Mouse (Mus musculus): ENCODE results near the gene Mrpl38.
A peak's percentile ranks its signal among the peaks of the same experiment; 100 is the strongest.
"Not testable (repeated sequence)": the region's sequence is repeated elsewhere in the genome, so short reads cannot be mapped to it uniquely, and the experiment has no call there.

Gene Mrpl38

DNA sequence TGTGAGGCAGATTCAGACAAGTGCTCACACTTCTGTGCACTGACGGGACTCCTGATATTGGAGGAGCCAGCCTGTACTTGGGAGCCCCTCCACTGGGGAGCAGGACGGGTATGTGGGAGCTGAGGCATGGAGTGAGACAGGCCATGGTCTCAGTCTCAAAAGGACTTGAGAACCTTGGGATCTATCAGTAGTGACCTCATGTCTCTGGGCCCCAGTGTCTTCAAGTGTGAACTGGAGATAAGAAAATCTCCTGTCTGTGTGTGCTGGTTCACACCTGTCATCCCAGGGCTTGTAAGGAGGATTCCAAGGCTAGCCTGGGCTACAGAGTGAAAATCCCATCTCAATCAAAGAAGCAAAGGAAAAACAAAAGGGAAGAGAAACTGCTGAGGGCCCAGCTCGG lies 4.8 kb upstream of the Mrpl38 start:
- DNase-seq, result no peak

DNA sequence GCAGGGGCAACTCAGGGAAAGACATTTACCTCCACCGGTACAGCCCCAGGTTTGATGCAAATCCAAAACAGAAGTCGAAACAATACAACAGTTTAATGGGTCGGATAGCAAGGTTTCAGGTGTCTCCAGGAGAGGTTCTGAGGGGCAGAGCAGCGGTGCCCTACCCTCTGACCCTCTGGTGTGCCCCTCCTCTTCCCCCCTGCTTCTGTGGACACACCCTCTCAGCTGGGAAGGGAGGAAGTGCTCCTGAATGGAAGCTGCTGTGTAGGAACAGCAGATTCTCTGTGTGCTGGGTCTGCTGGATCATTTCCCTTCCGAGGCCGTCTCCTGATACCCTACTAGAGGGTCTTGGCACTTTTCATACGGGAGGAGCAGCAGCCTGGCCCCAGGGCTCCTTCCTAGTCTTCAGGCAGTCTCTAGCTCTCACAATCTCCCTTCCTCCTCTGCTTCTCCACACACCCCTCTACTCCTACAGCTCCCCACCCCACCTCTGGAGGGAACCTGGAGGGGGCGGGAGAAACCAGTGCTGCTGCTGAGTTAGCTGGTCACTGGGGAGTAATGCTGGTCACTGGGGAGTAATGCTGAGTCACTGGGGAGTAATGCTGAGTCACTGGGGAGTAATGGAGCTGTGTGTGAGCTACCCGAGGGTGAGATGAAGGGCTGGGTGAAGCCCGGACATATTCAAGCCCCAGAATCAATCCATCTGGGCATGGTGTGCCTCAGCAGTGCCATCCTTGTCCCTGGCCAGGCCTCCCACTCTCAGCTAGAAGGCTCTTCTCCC lies 3.7 kb upstream of the Mrpl38 start:
- DNase-seq, result no peak

DNA sequence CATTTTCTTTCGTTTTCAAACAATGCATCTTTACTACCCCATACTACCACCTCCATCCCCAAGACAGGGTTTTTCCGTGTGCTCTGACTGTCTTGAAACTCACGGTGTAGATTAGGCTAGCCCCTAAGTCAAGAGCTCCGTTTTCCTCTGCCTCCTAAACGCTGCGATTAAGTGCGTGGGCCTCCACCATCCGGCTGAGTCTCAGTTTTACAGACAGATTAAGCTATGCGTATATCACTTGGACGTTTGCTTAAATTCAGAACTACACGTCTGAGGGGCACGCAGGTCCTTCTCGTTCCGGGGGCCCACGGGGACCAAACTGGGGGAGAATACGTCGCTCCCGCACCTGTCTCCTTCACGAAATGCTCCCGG lies 586 bp downstream of the Mrpl38 start:
- DNase-seq, result no peak

- DNase-seq, result no peak
These were observed 4.5 kb downstream of the Mrpl38 start for GRCm38 (mm10) chr11:116134171-116134570.

DNA sequence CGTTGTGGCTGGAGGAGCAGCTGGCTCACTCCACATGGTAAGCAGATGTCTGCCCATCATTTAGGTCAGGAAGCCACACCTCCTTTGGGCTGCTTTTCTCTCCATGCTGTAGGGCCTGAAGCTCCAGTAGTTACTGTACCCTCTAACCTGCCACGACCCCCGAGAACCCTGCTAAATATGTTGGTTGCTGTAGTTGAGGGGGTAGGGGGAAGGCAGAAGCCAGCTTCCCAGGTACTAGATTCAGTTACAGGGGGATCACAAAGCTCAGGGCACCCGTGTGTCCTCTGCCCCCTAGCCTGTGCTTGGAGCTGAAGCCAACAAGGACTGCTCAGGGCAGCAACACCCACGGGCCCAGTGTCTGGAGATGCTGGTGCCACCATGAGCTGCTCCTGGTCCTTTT lies 5.2 kb downstream of the Mrpl38 start:
- no peak for DNase-seq

- DNase-seq, result peak in 1 of 2 experiments; percentile 46
These were observed 6.0 kb downstream of the Mrpl38 start for GRCm38 (mm10) chr11:116132366-116133333.

- no peak for DNase-seq
These were observed 7.1 kb downstream of the Mrpl38 start for GRCm38 (mm10) chr11:116131349-116132170.

DNA sequence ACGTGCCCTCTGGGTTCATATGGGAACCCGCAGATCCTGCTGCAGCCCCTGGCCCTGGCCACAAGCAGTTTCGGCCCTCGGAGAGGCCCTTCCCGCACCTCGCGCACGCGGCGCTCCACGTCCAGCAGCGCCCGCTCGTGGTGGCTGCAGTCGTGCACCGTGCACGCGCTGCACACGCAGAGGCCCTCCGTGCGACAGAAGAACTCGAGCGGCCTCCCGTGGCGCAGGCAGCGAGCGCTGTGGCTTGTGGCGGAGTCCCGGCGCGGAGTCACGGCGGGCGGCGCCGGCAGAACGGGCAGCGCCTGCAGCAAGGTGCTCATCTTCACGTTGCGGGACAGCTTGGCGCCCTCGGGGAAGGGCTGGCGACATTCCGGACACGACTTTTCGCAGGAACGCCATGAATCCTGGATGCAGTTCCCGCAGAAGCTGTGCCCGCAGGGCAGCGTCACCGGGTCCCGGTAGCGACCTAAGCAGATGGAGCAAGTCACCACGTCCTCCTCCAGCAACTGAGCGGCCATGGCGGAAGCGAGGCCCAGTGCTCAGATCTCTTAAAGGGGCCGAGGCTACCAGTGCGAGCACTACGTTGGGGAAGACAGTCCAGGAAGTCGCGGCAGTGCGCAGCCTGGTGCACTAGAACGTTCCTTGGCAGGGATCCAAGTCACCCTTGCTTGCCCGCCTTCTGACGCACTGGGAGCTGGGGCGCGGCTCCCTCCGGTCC lies 8.0 kb downstream of the Mrpl38 start, which contains the start of gene Trim65:
Gene Trim65, minus strand, starts transcription at position 641 of the 718 bp plus-strand sequence.
- DNase-seq, result peak; percentile 88 to 90

- no peak for DNase-seq
These were observed 8.6 kb downstream of the Mrpl38 start for GRCm38 (mm10) chr11:116129993-116130487.

DNA sequence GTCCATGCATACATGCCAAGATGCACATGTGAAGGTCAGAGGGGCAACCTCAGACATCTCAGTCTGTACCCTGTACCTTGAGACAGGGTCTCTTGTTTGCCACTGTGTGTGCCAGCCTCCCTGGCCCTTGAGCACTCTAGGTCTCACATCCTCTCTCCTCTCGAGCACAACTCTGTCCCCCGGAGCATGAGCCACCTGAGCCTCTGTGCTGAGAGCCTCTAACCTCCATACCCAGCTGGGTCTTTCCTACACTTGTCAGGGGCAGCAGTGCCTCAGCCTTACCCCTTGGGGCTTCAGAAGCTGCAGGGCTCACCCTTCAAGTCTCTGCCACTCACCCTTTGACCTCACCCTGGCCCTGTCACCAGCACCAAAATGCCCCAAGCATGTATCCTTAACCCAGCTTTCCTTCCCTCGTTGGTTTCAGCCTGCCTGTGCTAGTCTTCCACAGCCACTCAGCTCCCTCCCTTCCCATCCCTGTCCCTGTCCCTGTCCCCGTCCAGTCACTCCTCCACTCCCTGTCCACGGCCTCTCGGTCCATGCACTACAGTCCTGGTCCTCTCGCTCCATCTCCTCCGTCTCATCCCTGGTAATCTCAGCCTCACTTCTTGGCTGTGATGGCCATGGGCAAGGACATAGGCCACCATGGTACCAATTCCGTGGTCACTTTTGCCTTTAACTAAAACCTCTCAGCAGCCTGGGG lies 9.4 kb downstream of the Mrpl38 start:
- no peak for DNase-seq

DNA sequence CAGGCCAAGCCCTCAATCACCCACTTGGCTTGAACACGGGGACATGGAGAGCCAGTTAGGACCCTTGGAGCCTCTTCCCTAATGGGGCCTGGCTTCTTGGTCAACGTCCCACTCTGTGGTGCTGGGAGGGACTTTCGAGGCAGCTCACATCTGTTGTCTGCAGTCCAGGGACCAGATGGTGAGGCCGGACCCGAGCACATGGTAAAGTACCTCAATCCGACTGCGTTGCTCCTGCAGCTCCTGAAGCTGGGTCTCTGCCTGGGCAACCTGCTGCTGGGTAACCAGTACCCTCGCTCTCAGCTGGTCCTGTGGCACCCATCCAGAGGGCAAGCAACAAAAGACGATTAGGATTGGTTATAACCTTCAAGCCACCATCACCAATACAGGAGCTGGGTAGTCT lies 10.7 kb downstream of the Mrpl38 start:
- DNase-seq, result no peak

- DNase-seq, result peak; percentile 87 to 90
These were observed 11.3 kb downstream of the Mrpl38 start, which contains the start of gene Trim47 for GRCm38 (mm10) chr11:116127156-116127980. Gene Trim47, minus strand, starts transcription at chr11:116127210.

DNA sequence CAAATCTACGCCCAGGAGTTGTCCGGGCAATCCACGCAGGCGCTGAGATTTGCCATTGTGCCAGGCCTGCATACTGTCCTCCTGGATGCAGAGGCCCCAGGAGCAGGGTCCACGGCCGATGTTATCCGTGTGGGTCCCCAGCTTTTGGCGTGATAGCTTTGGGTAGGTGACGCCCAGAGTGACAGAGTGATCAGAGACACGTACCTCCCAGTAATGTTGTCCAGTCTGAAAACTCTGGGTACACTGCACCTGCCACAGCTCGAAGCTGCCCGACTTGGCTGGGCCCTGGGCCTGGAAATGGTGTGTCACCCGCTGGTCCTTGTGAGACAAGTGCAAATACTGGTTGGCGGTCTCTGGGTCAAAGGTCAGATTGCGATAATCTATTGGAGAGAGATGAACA lies 12.4 kb downstream of the Mrpl38 start:
- DNase-seq, result no peak

GRCm38 (mm10) chr11:116121731-116122245 lies 16.9 kb downstream of the Mrpl38 start:
- not testable (repeated sequence) for DNase-seq

DNA sequence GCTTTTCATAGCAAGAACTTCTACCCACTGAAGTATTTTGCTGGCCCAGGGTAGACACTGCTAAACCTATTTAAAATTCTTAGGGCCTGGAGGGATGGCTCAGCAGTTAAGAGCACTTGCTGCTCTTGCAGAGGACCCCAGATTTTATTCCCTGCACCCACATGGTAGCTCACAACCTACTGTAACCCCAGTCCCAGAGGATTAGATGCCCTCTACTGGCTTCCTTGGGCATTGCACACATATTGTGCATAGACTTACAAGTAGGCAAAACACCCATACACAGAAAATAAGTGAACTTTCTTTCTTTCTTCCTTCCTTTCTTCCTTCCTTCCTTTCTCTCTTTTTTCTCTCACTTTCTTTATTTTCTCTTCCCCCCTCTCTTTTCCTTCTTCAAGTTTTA lies 20.8 kb downstream of the Mrpl38 start:
- DNase-seq, result peak in 1 of 2 experiments; percentile 45

DNA sequence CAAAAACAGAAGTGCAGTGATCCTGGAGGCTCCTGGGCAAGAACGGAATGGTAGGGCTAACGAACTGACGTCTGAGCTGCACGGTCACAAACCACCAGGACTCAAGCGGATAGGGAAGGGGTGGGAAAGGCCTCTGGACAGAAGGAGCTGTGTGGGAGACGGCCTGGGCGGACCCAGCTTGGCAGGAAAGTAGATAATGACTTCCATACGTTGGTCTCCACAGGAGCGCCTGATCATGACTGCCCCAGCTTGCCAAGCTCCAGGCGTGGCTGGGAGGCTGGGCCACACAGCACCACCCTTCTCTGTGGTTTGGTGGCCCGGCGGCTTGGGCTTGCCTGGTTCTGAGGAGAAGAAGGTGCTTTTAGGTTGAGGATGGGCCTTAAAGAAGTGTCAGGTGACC lies 21.4 kb downstream of the Mrpl38 start:
- DNase-seq, result no peak

- no peak for DNase-seq
These were observed 27.0 kb downstream of the Mrpl38 start for GRCm38 (mm10) chr11:116111611-116112203.

- DNase-seq, result no peak
These were observed 27.6 kb downstream of the Mrpl38 start for GRCm38 (mm10) chr11:116111067-116111466.

DNA sequence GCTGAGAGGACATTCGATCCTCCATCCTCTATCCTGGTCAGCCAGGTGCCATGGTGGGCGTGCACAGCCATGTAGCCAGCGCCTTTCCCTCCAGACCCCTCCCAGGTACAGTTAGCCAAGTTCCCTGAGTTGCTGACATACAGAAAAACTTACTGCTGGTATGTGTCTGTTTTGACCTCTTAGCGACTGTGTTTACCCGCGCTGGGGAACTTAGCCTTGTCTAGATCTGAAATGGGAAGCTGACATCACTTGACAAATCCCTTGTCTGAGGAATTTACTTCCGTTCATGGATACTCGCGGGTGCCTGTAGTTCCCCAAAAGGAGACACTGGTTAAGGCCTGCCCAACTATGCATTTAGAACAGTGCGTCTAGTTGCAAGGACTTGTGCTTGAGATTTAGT lies 28.1 kb downstream of the Mrpl38 start:
- DNase-seq, result peak in 1 of 2 experiments; percentile 47

GRCm38 (mm10) chr11:116110131-116110530 lies 28.5 kb downstream of the Mrpl38 start:
- peak; percentile 79 to 86 for DNase-seq
